Mouse (Mus musculus) liver, embryonic 16.5 days (tissue): ENCODE results near the gene Cnn1. TPM values are rescaled to one million over a fixed set of nuclear protein-coding genes. Genes with fewer than 3 reads are reported as not detected.

Experiments used
- ATAC-seq: fragments of 200-750 bp; cut with Nextera tagmentation; 2 replicates; pipeline ENCODE4 v1.8.0; 2017; ENCODE audit warnings: low read depth, mild to moderate bottlenecking, moderate number of reproducible peaks, moderate library complexity
- H3K27ac ChIP-seq: fragments of 300-500 bp; sonication (generic); 2 replicates; pipeline ENCODE4 v1.5.1; 2014; ENCODE audit warnings: mild to moderate bottlenecking, low read length
- H3K27me3 ChIP-seq: fragments of 300-500 bp; sonication (generic); 2 replicates; pipeline ENCODE4 v1.6.1; 2014; ENCODE audit warnings: low read depth, low read length, mixed read lengths; ENCODE audit not compliant: control insufficient read depth, insufficient read depth
- H3K36me3 ChIP-seq: fragments of 300-500 bp; sonication (generic); 2 replicates; pipeline ENCODE4 v1.6.1; 2014; ENCODE audit warnings: mild to moderate bottlenecking; ENCODE audit not compliant: control insufficient read depth, insufficient read depth
- H3K4me1 ChIP-seq: fragments of 300-500 bp; sonication (generic); 2 replicates; pipeline ENCODE4 v1.6.1; 2014; ENCODE audit warnings: low read depth, low read length, mixed read lengths; ENCODE audit not compliant: control insufficient read depth
- H3K4me2 ChIP-seq: fragments of 300-500 bp; sonication (generic); 2 replicates; pipeline ENCODE4 v1.6.1; 2014; ENCODE audit warnings: low read depth, low read length, mixed read lengths
- H3K4me3 ChIP-seq: fragments of 300-500 bp; sonication (generic); 2 replicates; pipeline ENCODE4 v1.5.1; 2014; ENCODE audit warnings: low read depth, mild to moderate bottlenecking, low read length
- H3K9ac ChIP-seq: fragments of 300-500 bp; sonication (generic); 2 replicates; pipeline ENCODE4 v1.6.1; 2014; ENCODE audit warnings: low read depth, low read length
- H3K9me3 ChIP-seq: fragments of 300-500 bp; sonication (generic); replicated peaks from 2 replicates; pipeline ENCODE4 v1.6.1; 2016; ENCODE audit warnings: low read length; ENCODE audit not compliant: control insufficient read depth
- WGBS: fragments of 180-500 bp; shearing (Covaris S2); extraction: QIAGEN DNeasy Blood & Tissue Kit; methylation state at CpG from one replicate; pipeline ENCODE4 v1.1.7; 2014; ENCODE audit not compliant: insufficient replicate concordance; 5-methylcytosine and 5-hydroxymethylcytosine counted together
- polyA plus RNA-seq: library from polyadenylated mRNA; unstranded; fragments of >200 nt; fragmentation: Nextera tagmentation; extraction: Ambion mirVana; gene quantifications from 2 replicates; pipeline ENCODE4 v1.2.1, GENCODE M21; 2015

The Cnn1 gene
- polyA plus RNA-seq, 1 experiment from 2014 or later = 1.8 TPM

DNA sequence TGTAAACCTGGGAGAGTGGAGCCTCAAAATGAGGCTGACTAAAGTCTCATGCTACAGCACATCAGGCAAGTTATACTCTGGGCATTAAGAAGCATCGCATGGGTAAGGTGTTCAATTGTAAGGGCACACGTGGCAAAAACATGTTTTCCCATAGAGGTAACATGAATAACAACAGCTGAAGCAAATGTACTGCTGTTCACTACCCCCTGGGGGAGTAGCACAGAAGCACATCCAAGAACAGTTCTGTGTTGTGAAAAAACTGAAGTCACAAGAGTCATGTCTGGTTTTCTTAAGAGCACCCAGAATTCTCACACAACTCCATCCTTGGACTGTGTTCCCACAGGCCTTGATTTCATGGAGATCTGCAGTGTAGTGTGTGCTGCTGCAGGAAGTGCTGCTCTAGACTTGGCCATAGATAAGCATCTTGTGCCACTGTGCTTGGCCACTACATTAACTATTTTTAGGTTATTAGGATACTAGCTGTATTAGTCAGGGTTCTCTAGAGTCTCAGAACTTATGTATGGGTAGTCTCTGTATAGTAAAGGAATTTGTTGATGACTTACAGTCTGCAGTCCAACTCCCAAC is 11.9 kb upstream of the Cnn1 start:
- Histone ChIP-seq H3K4me1 (peaks cover 8% of the 10 kb centered on the region), H3K36me3 (no peaks in the 10 kb centered on the region)
- ATAC-seq = no peak

GRCm38 (mm10) chr9:22089281-22089680 is 9.7 kb upstream of the Cnn1 start:
- Histone ChIP-seq H3K4me3 (no peak overlapping the region), H3K27ac (no peak overlapping the region), H3K9ac (no peak overlapping the region), H3K4me2 (no peak overlapping the region), H3K36me3 (no peaks in the 10 kb centered on the region), H3K9me3 (no peaks in the 10 kb centered on the region), H3K4me1 (peaks cover 8% of the 10 kb centered on the region), H3K27me3 (no peaks in the 10 kb centered on the region; the same call in 1 of the 2 replicates)
- ATAC-seq = no peak
- 95% methylated on average over 7 of the region's 7 CpGs for WGBS

More for the DNA sequence above, 11.9 kb upstream of the Cnn1 start:
- Histone ChIP-seq H3K27ac (no peak overlapping the region), H3K27me3 (no peaks in the 10 kb centered on the region), H3K4me3 (no peak overlapping the region), H3K9me3 (no peaks in the 10 kb centered on the region), H3K4me2 (no peak overlapping the region), H3K9ac (no peak overlapping the region)
- 57% methylated on average over 2 of the region's 2 CpGs for WGBS

GRCm38 (mm10) chr9:22089986-22090385 is 9.0 kb upstream of the Cnn1 start:
- Histone ChIP-seq H3K4me2 (no peak overlapping the region), H3K4me1 (peaks cover 4% of the 10 kb centered on the region), H3K9ac (no peak overlapping the region), H3K27ac (no peak overlapping the region), H3K36me3 (no peaks in the 10 kb centered on the region), H3K4me3 (no peak overlapping the region), H3K27me3 (peaks cover 1% of the 10 kb centered on the region), H3K9me3 (no peaks in the 10 kb centered on the region)
- no peak for ATAC-seq
- WGBS = 75% methylated on average over 7 of the region's 7 CpGs

DNA sequence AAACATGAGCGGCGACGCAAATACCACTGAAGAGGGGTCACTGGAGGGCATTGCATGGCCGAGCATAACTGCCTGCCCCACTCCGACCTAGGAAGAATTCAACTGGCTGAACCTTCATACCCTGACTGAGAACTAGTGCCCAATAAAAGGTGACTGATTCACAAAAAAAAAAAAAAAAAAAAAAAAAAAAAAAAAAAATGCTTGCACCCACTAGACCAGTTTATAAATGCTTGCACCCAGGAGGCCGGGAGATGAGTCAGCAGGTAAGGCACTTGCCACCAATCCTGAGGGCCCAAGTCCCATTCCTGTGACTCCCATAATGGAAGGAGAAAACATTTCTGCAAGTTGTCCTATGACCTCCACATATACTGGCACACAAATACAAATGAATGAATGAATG is 6.3 kb upstream of the Cnn1 start:
- H3K4me1 ChIP-seq = peaks cover 3% of the 10 kb centered on the region; the same call in 1 of the 2 replicates
- peaks cover 3% of the 10 kb centered on the region for H3K27me3 ChIP-seq
- H3K9me3 ChIP-seq = no peaks in the 10 kb centered on the region
- no peak overlapping the region for H3K4me3 ChIP-seq
- no peak overlapping the region for H3K27ac ChIP-seq
- no peaks in the 10 kb centered on the region for H3K36me3 ChIP-seq
- ATAC-seq = no peak
- WGBS = 71% methylated on average over 6 of the region's 6 CpGs
- no peak overlapping the region for H3K9ac ChIP-seq
- H3K4me2 ChIP-seq = no peak overlapping the region

DNA sequence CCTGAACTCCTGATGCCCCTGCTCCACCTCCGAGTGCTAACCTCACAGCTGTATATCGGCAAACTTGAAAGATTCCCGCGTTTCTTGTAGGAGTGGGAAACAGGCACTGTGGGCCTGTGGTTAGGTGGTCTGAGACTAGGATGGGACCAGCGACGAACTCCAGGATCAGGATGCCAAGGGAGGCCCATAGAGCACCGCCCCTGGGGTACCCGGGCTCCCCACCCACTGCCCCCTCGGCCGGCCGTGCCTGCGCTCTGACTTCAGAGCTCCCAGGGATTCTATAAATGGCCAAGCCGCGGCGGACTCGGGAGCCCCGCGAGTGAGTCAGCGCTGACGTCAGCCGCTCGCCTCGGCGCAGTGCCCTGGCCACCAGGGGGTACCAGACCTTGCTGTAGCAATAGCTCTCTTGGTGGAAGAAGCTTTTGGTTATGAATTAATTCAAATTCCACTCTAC is 3.1 kb upstream of the Cnn1 start:
- Histone ChIP-seq H3K9ac (peak overlapping the region; percentile 57), H3K9me3 (no peaks in the 10 kb centered on the region), H3K4me2 (peak overlapping the region; percentile 75), H3K4me3 (peak overlapping the region; percentile 53), H3K27me3 (peaks cover 27% of the 10 kb centered on the region), H3K36me3 (no peaks in the 10 kb centered on the region), H3K4me1 (peaks cover 3% of the 10 kb centered on the region; the same call in 1 of the 2 replicates), H3K27ac (no peak overlapping the region)
- under 1% methylated on average over 24 of the region's 24 CpGs for WGBS
- ATAC-seq = peak; percentile 82

- H3K4me1 ChIP-seq = peaks cover 3% of the 10 kb centered on the region; the same call in 1 of the 2 replicates
- ATAC-seq = no peak
- H3K27me3 ChIP-seq = peaks cover 32% of the 10 kb centered on the region
- H3K36me3 ChIP-seq = no peaks in the 10 kb centered on the region
- H3K4me3 ChIP-seq = no peak overlapping the region
- no peaks in the 10 kb centered on the region for H3K9me3 ChIP-seq
- 3% methylated on average over 18 of the region's 18 CpGs for whole genome bisulfite sequencing
- H3K9ac ChIP-seq = no peak overlapping the region
- no peak overlapping the region for H3K4me2 ChIP-seq
- no peak overlapping the region for H3K27ac ChIP-seq
Observed at GRCm38 (mm10) chr9:22099922-22100321, 906 bp downstream of the Cnn1 start.

GRCm38 (mm10) chr9:22108194-22108593 is 9.2 kb downstream of the Cnn1 start:
- Histone ChIP-seq H3K4me2 (no peak overlapping the region), H3K27me3 (no peaks in the 10 kb centered on the region), H3K4me1 (no peaks in the 10 kb centered on the region), H3K27ac (no peak overlapping the region), H3K36me3 (peaks cover 14% of the 10 kb centered on the region), H3K9ac (no peak overlapping the region), H3K4me3 (no peak overlapping the region), H3K9me3 (no peaks in the 10 kb centered on the region)
- WGBS = 78% methylated on average over 9 of the region's 9 CpGs
- ATAC-seq = no peak

DNA sequence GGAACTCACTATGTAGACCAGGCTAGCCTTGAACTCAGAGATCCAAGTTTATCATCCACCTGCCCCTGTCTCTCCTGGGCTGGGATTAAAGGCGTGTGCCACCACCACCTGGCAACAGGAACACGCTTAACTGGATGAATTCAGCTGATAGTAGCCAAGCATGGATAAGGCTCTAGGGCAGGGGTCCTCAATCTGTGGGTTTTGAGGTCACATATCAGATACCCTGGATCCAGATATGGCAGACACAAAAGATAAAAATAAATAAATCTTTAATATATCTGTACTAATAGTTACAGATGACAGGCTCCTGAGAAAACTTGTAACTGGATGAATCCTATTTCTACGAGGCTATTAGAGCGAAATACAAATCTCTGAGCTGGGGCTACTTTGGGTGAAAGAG is 16.6 kb downstream of the Cnn1 start:
- peaks cover 16% of the 10 kb centered on the region for H3K36me3 ChIP-seq
- H3K9me3 ChIP-seq = no peaks in the 10 kb centered on the region
- H3K4me1 ChIP-seq = peaks cover 30% of the 10 kb centered on the region
- ATAC-seq = no peak
- H3K9ac ChIP-seq = peak overlapping the region; percentile 90; the same call in 1 of the 2 replicates
- H3K4me2 ChIP-seq = peak overlapping the region; percentile 91
- 79% methylated on average over 4 of the region's 4 CpGs for WGBS
- peak overlapping the region; percentile 92 for H3K4me3 ChIP-seq
- peak overlapping the region; percentile 42; the same call in 1 of the 2 replicates for H3K27ac ChIP-seq
- no peaks in the 10 kb centered on the region for H3K27me3 ChIP-seq

GRCm38 (mm10) chr9:22116086-22116485 is 17.1 kb downstream of the Cnn1 start:
- Histone ChIP-seq H3K9me3 (no peaks in the 10 kb centered on the region), H3K4me2 (peak overlapping the region; percentile 91), H3K36me3 (peaks cover 16% of the 10 kb centered on the region), H3K9ac (peak overlapping the region; percentile 90), H3K27me3 (no peaks in the 10 kb centered on the region), H3K27ac (peak overlapping the region; percentile 80), H3K4me3 (peak overlapping the region; percentile 92), H3K4me1 (peaks cover 35% of the 10 kb centered on the region)
- WGBS = 25% methylated on average over 15 of the region's 15 CpGs
- no peak for ATAC-seq
